Mouse (Mus musculus): ENCODE measurements around the gene Postn.

The Postn gene

GRCm38 (mm10) chr3:54360897-54361296, at the start of gene Postn:
Postn (plus strand) TSS chr3:54361109.
- no peak for DNase-seq

- DNase-seq = no peak
These were observed 46.9 kb upstream of the Postn start for GRCm38 (mm10) chr3:54314055-54314454.

- peak; percentile 35 to 43 for DNase-seq
These were observed 7.8 kb upstream of the Postn start for GRCm38 (mm10) chr3:54352891-54353652.

GRCm38 (mm10) chr3:54357561-54357960, 3.3 kb upstream of the Postn start:
- no peak for DNase-seq

GRCm38 (mm10) chr3:54358463-54359189, 2.3 kb upstream of the Postn start:
- no peak for DNase-seq

GRCm38 (mm10) chr3:54361656-54362055, 747 bp downstream of the Postn start:
- DNase-seq = no peak

- no peak for DNase-seq
These were observed 10.1 kb downstream of the Postn start for GRCm38 (mm10) chr3:54371015-54371414.

GRCm38 (mm10) chr3:54372625-54373024, 11.7 kb downstream of the Postn start:
- DNase-seq = no peak

GRCm38 (mm10) chr3:54376014-54376413, 15.1 kb downstream of the Postn start:
- DNase-seq = no peak

- no peak for DNase-seq
These were observed 16.7 kb downstream of the Postn start for GRCm38 (mm10) chr3:54377647-54378046.

- DNase-seq = no peak
These were observed 17.2 kb downstream of the Postn start for GRCm38 (mm10) chr3:54378135-54378534.

GRCm38 (mm10) chr3:54379981-54380380, 19.1 kb downstream of the Postn start:
- no peak for DNase-seq

- DNase-seq = no peak
These were observed 38.4 kb downstream of the Postn start for GRCm38 (mm10) chr3:54399321-54399720.

- no peak for DNase-seq
These were observed 39.0 kb downstream of the Postn start for GRCm38 (mm10) chr3:54399911-54400310.

GRCm38 (mm10) chr3:54400617-54401016, 39.7 kb downstream of the Postn start:
- DNase-seq = no peak

- no peak for DNase-seq
These were observed 40.8 kb downstream of the Postn start for GRCm38 (mm10) chr3:54401706-54402105.

- no peak for DNase-seq
These were observed 42.9 kb downstream of the Postn start for GRCm38 (mm10) chr3:54403791-54404190.

GRCm38 (mm10) chr3:54406567-54406966, 45.7 kb downstream of the Postn start:
- DNase-seq = no peak

GRCm38 (mm10) chr3:54411052-54411451, 50.1 kb downstream of the Postn start:
- no peak for DNase-seq

- DNase-seq = no peak
These were observed 52.1 kb downstream of the Postn start for GRCm38 (mm10) chr3:54412885-54413583.

GRCm38 (mm10) chr3:54413584-54413897, 52.6 kb downstream of the Postn start:
- no peak for DNase-seq

GRCm38 (mm10) chr3:54414386-54414785, 53.5 kb downstream of the Postn start:
- DNase-seq = no peak

- no peak for DNase-seq
These were observed 57.0 kb downstream of the Postn start for GRCm38 (mm10) chr3:54417833-54418386.
